Mouse (Mus musculus) liver, adult 2 months (tissue): ENCODE data around the gene Vmn1r21. TPM values are rescaled to one million over a fixed set of nuclear protein-coding genes. Genes with fewer than 3 reads are reported as not detected.

Experiments used
- DNase-seq: peaks from one replicate; pipeline ENCODE4 v3.0.0-alpha.2; 2011; ENCODE audit warnings: low read depth, low spot score; ENCODE audit errors: extremely low read depth
- H3K27ac ChIP-seq: fragments of 200-500 bp; replicated peaks from 2 replicates; pipeline ENCODE4 v1.5.1; 2012; ENCODE audit warnings: low read depth, mild to moderate bottlenecking, control low read depth, inconsistent platforms, low read length; ENCODE audit not compliant: insufficient read depth
- H3K27me3 ChIP-seq: fragments of 200-500 bp; 2 replicates; pipeline ENCODE4 v1.6.1; 2012; ENCODE audit warnings: mild to moderate bottlenecking, moderate library complexity, low read length, inconsistent platforms; ENCODE audit not compliant: control insufficient read depth, insufficient read depth
- H3K36me3 ChIP-seq: fragments of 200-500 bp; 2 replicates; pipeline ENCODE4 v1.6.1; 2012; ENCODE audit warnings: low read length, inconsistent platforms; ENCODE audit not compliant: control insufficient read depth, insufficient read depth
- H3K4me1 ChIP-seq: fragments of 200-500 bp; 2 replicates; pipeline ENCODE4 v1.6.1; 2011; ENCODE audit warnings: low read length; ENCODE audit not compliant: control insufficient read depth, insufficient read depth
- H3K4me3 ChIP-seq: fragments of 200-500 bp; 2 replicates; pipeline ENCODE4 v1.5.1; 2011; ENCODE audit warnings: low read depth, mild to moderate bottlenecking, control low read depth, low read length, moderate library complexity; ENCODE audit not compliant: insufficient read depth
- H3K79me2 ChIP-seq: fragments of 200-500 bp; 2 replicates; pipeline ENCODE4 v1.6.1; 2012; ENCODE audit warnings: inconsistent platforms, mild to moderate bottlenecking, low read length, moderate library complexity; ENCODE audit not compliant: control insufficient read depth, insufficient read depth
- H3K9ac ChIP-seq: fragments of 200-500 bp; 2 replicates; pipeline ENCODE4 v1.6.1; 2012; ENCODE audit warnings: low read depth, mild to moderate bottlenecking, control low read depth, inconsistent platforms, low read length
- CTCF ChIP-seq: fragments of 200-500 bp; IDR thresholded peaks from 2 replicates; pipeline ENCODE4 v1.5.1; 2011; ENCODE audit warnings: low read depth, low read length, control low read depth
- POLR2A ChIP-seq: fragments of 200-500 bp; IDR thresholded peaks from 2 replicates; pipeline ENCODE4 v1.6.1; 2011; ENCODE audit warnings: low read length, control low read depth; ENCODE audit not compliant: insufficient read depth; ENCODE audit errors: extremely low read depth
- WGBS: fragments of 180-500 bp; shearing (Covaris S2); methylation state at CpG from one replicate; pipeline ENCODE4 v1.1.7; 2018; 5-methylcytosine and 5-hydroxymethylcytosine counted together
- polyA plus RNA-seq: library from polyadenylated mRNA; depleted of rRNA; stranded (reverse); fragments of >200 nt; gene quantifications from 2 replicates; pipeline ENCODE4 v1.2.3, GENCODE M21; 2012
- total RNA-seq: library from RNA; depleted of rRNA; stranded (reverse); fragments of >200 nt; gene quantifications from 2 replicates; pipeline ENCODE4 v1.2.3, GENCODE M21; 2014

Gene Vmn1r21
- total and polyA plus RNA-seq, 2 experiments, result not detected

DNA sequence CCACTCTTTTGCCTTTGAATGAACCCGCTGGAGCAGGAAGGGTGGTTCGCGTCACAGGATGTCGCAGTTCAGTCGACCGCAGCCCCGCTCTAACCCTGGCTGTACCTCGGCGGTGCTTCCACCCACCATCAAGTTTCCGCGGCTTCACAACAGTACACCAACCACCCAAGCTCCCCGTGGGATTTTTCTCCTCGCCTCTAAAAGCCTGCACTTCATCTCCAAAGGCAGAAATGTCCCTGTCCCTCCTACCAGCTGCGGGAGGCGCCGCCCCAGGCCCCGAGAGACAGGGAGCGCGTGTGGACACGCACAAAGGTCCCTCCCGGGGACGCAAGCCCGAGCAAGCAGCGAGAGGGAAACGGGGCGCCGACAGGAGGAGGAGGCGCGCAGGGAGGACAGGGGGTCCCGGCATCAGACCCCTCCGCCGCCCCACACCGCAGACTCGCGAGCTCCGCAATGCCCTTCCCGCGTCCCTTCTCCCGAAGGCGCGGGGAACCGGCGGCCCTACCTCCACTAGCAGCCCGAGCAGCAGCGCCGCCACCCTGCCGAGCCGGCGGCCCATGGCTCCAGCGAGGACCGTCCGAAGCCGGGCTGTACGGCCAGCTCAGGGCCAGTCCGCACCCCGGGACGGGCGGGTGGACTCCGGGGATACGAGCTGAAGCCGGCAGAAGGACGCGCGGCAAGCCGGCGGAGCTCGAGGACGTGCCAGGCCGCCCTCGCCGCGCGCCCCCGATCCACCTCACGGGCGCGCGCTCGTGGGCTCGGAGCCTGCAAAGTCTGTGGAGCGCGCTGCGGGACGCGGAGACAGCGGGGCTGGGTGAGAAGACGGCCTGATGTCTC is 25.5 kb downstream of the Vmn1r21 start, which contains the start of gene Vopp1:
Gene Vopp1 (minus strand): TSS at position 738 of the 837 bp plus-strand sequence.
- Histone ChIP-seq H3K36me3 (no peaks in the 10 kb centered on the region), H3K4me3 (peak within 1 kb of the TSS; percentile 93), H3K27ac (peak within 1 kb of the TSS; percentile 47), H3K9ac (peak within 1 kb of the TSS; percentile 91), H3K4me1 (no peaks in the 10 kb centered on the region; the same call in 1 of the 2 replicates), H3K27me3 (no peaks in the 10 kb centered on the region; the same call in 1 of the 2 replicates), H3K79me2 (no peaks in the 10 kb centered on the region)
- TF ChIP-seq CTCF (no peak), POLR2A (no peak)
- WGBS, result under 1% methylated on average over 86 of the region's 87 CpGs
- peak; percentile 13 for DNase-seq

- no peak for TF ChIP-seq CTCF
- no peak for TF ChIP-seq POLR2A
- 19% methylated on average over 3 of the region's 3 CpGs for WGBS
- H3K9ac ChIP-seq, result no peak overlapping the region
- no peaks in the 10 kb centered on the region; the same call in 1 of the 2 replicates for H3K4me1 ChIP-seq
- no peaks in the 10 kb centered on the region for H3K36me3 ChIP-seq
- no peaks in the 10 kb centered on the region; the same call in 1 of the 2 replicates for H3K27me3 ChIP-seq
- no peak for DNase-seq
- no peaks in the 10 kb centered on the region for H3K79me2 ChIP-seq
- no peak overlapping the region for H3K4me3 ChIP-seq
- no peak overlapping the region for H3K27ac ChIP-seq
Measured at GRCm38 (mm10) chr6:57823461-57823860, 26.7 kb downstream of the Vmn1r21 start.

GRCm38 (mm10) chr6:57822648-57823410 is 27.3 kb downstream of the Vmn1r21 start:
- H3K4me1 ChIP-seq, result no peaks in the 10 kb centered on the region; the same call in 1 of the 2 replicates
- WGBS, result 72% methylated on average over 5 of the region's 5 CpGs
- no peak for TF ChIP-seq CTCF
- no peak for TF ChIP-seq POLR2A
- no peaks in the 10 kb centered on the region; the same call in 1 of the 2 replicates for H3K27me3 ChIP-seq
- H3K4me3 ChIP-seq, result no peak overlapping the region
- no peaks in the 10 kb centered on the region for H3K79me2 ChIP-seq
- no peaks in the 10 kb centered on the region for H3K36me3 ChIP-seq
- H3K27ac ChIP-seq, result no peak overlapping the region
- no peak overlapping the region for H3K9ac ChIP-seq
- DNase-seq, result no peak

DNA sequence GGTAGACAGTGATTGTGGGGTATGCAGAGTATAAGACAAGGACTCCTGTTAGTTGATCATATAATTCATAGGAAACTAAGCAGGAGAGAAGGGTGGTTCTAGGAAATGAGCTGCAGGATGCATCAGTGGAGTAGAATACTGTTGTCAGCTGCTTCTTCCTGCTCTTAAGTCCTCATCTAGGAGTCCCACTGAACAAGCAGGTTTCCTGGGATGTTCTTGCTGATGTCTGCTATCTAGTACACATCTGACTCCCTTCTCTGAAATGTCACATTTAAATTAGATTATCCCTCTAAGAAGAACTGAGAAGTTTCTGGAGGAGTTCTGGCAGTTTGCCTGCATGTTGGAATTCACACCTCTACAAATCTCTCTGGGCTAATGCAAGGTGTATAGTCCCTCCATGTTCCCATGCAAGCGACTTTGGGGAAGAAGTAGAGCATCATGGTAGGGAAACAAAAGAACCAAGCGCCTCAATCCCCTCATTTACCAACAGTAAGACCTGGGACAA is 35.7 kb downstream of the Vmn1r21 start:
- H3K79me2 ChIP-seq, result no peaks in the 10 kb centered on the region
- no peak overlapping the region for H3K27ac ChIP-seq
- DNase-seq, result no peak
- TF ChIP-seq CTCF (no peak), POLR2A (no peak)
- no peak overlapping the region for H3K4me3 ChIP-seq
- H3K27me3 ChIP-seq, result no peaks in the 10 kb centered on the region
- peaks cover 2% of the 10 kb centered on the region; the same call in 1 of the 2 replicates for H3K4me1 ChIP-seq
- WGBS, result 82% methylated on average over 2 of the region's 2 CpGs
- H3K9ac ChIP-seq, result no peak overlapping the region
- no peaks in the 10 kb centered on the region for H3K36me3 ChIP-seq

DNA sequence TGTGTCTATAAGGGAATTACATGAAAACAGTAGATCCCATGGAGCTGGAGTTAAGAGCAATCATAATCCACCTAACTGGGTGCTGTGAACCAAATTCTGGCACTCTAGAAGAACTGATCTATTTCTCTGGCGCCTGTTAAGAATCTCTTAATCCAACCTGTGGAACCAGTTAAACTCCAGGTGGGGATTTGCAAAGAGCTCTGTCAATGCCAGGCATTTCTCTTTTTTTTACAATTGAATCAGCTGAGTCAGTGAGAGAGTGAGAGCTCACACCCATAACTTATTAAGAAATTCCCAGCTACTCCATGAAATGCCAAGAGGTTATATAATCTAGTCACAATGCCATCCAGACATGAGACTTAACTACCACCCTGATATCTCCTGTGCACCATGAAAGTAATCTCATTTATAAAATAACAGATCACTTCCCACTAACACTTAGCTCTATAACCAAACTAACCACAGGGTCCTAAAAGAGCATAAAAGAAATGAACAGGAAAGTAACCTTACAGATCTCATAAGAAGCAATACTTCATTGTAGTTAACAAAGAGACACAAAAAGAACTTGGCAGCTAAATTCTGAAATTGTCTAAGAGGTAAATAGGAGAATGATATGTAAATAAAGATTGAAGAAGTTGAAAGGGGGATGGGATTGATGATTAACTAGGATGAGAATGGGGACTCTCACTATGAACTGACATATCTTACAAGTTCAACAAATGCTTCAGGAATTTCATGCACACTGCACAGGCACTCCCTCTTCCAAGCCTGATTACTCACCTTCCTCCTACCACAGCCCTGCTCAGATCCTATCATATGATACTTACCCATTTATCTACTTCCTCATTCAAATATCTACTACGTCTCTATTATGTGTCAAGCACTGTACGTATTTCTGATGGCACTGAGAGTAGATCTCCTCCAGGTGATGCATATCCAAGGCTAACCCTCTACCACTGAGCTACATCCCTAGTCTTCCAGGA is 38.1 kb downstream of the Vmn1r21 start:
- H3K4me1 ChIP-seq, result peaks cover 2% of the 10 kb centered on the region; the same call in 1 of the 2 replicates
- WGBS, result 71% methylated on average over 3 of the region's 3 CpGs
- no peak overlapping the region for H3K4me3 ChIP-seq
- no peaks in the 10 kb centered on the region for H3K36me3 ChIP-seq
- TF ChIP-seq CTCF (no peak), POLR2A (no peak)
- no peaks in the 10 kb centered on the region for H3K79me2 ChIP-seq
- H3K9ac ChIP-seq, result no peak overlapping the region
- no peak overlapping the region for H3K27ac ChIP-seq
- H3K27me3 ChIP-seq, result no peaks in the 10 kb centered on the region
- DNase-seq, result peak; percentile 30
